Mouse (Mus musculus) kidney, adult 2 months (tissue): ENCODE results near the gene G6pc3. TPM values are rescaled to one million over a fixed set of nuclear protein-coding genes. Genes with fewer than 3 reads are reported as not detected.

Experiments
- DNase-seq: peaks from one replicate; pipeline ENCODE4 v3.0.0; 2021
- H3K27ac ChIP-seq: fragments of 200-500 bp; 2 replicates; pipeline ENCODE4 v1.5.1; 2012; ENCODE audit warnings: low read depth, low read length, control low read depth, inconsistent platforms; ENCODE audit not compliant: insufficient read depth
- H3K27me3 ChIP-seq: fragments of 200-500 bp; replicated peaks from 2 replicates; pipeline ENCODE4 v1.6.1; 2012; ENCODE audit warnings: mild to moderate bottlenecking, moderate library complexity, low read length, inconsistent platforms; ENCODE audit not compliant: control insufficient read depth, insufficient read depth
- H3K36me3 ChIP-seq: fragments of 200-500 bp; 2 replicates; pipeline ENCODE4 v1.6.1; 2012; ENCODE audit warnings: mild to moderate bottlenecking, moderate library complexity, low read length, inconsistent platforms; ENCODE audit not compliant: control insufficient read depth, insufficient read depth
- H3K4me1 ChIP-seq: fragments of 200-500 bp; 2 replicates; pipeline ENCODE4 v1.6.1; 2011; ENCODE audit warnings: low read length; ENCODE audit not compliant: control insufficient read depth, insufficient read depth
- H3K4me3 ChIP-seq: fragments of 200-500 bp; 2 replicates; pipeline ENCODE4 v1.5.1; 2011; ENCODE audit warnings: mild to moderate bottlenecking, low read depth, low read length, control low read depth; ENCODE audit not compliant: insufficient read depth
- CTCF ChIP-seq: fragments of 200-500 bp; conservative IDR thresholded peaks from 2 replicates; pipeline ENCODE4 v1.5.1; 2011; ENCODE audit warnings: low read depth, mild to moderate bottlenecking, control low read depth, low read length, moderate library complexity, mixed read lengths; ENCODE audit not compliant: insufficient read depth, insufficient read length
- POLR2A ChIP-seq: fragments of 200-500 bp; IDR thresholded peaks from one replicate; pipeline ENCODE4 v1.6.1; 2011; ENCODE audit warnings: low read depth, low read length, control low read depth
- WGBS: fragments of 180-500 bp; shearing (Covaris S2); methylation state at CpG from one replicate; pipeline ENCODE4 v1.1.7; 2018; 5-methylcytosine and 5-hydroxymethylcytosine counted together
- polyA plus RNA-seq: library from polyadenylated mRNA; depleted of rRNA; stranded (reverse); fragments of >200 nt; gene quantifications from 2 replicates; pipeline ENCODE4 v1.2.3, GENCODE M21; 2012

Gene G6pc3
- polyA plus RNA-seq, 1 experiment: 127 TPM

DNA sequence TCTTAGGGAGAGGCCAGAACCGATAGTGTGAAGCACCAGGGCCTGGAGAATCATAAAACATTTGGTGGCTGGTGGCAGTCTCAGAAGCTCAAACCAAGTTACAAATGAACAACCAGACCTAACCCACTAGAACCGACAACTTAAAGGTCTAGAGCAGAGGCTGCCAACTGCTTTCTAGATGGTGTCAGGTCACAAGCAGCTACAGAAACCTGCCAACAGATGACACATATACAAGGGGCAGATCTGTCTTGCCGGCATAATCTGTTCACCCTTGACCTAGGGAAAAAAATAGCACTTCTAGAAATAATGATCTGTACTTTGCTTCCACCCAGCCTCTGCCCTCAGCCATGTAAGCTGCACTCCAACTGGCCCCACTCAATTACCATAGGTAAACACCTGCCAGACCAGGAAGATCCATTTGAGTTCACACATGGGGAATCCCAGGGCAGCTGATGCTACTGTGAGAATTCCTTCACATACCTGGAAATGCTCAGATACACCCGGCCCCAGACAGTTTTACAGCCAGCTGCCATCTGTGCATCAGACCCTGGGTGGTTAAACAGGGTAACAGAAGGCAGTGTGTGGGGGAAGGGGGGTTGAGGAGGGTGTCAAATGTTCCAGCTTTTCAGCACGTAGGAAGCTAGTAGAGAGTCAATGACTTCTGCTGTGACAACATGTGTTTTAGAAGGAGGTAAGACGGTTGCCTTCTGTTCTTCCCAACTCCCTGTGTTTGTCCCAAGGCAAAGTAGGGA lies 23.3 kb upstream of the G6pc3 start:
- peaks cover 2% of the 10 kb centered on the region; the same call in 1 of the 2 replicates for H3K36me3 ChIP-seq
- 31% methylated on average over 6 of the region's 6 CpGs for WGBS
- DNase-seq: no peak

GRCm38 (mm10) chr11:102167539-102167938 lies 21.9 kb upstream of the G6pc3 start:
- Histone ChIP-seq H3K36me3 (no peaks in the 10 kb centered on the region; the same call in 1 of the 2 replicates), H3K27ac (no peak overlapping the region), H3K4me3 (no peak overlapping the region), H3K27me3 (no peaks in the 10 kb centered on the region), H3K4me1 (no peaks in the 10 kb centered on the region)
- no peak for DNase-seq
- WGBS: 81% methylated on average over 5 of the region's 5 CpGs
- TF ChIP-seq POLR2A: no peak
- TF ChIP-seq CTCF: no peak

More for the DNA sequence above, 23.3 kb upstream of the G6pc3 start:
- no peak overlapping the region for H3K27ac ChIP-seq
- H3K4me3 ChIP-seq: no peak overlapping the region
- TF ChIP-seq POLR2A: no peak
- TF ChIP-seq CTCF: no peak
- H3K27me3 ChIP-seq: no peaks in the 10 kb centered on the region
- no peaks in the 10 kb centered on the region for H3K4me1 ChIP-seq

DNA sequence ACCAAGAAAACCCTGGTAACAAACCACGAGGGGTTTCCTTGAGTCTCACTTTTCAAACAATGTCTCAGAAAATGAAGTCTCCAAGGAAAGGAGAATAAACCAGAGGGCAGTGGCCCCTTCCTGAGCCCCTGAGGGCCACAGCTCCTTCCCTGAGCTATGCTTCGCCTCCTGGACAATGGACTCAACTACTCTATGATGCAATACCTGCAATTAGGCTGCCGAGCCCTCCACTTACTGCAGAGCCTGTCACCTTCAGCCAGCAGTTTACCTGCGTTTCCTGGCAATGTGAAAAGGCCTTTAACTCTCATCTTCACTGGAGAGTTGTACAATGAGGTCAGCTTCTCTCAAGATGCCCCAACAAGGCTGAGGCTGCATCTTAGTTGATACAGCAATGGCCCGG lies 20.7 kb upstream of the G6pc3 start:
- H3K27ac ChIP-seq: no peak overlapping the region
- H3K4me3 ChIP-seq: no peak overlapping the region
- WGBS: 80% methylated on average over 5 of the region's 5 CpGs
- DNase-seq: no peak
- H3K4me1 ChIP-seq: no peaks in the 10 kb centered on the region
- no peaks in the 10 kb centered on the region; the same call in 1 of the 2 replicates for H3K36me3 ChIP-seq
- H3K27me3 ChIP-seq: no peaks in the 10 kb centered on the region
- TF ChIP-seq CTCF (no peak), POLR2A (no peak)

DNA sequence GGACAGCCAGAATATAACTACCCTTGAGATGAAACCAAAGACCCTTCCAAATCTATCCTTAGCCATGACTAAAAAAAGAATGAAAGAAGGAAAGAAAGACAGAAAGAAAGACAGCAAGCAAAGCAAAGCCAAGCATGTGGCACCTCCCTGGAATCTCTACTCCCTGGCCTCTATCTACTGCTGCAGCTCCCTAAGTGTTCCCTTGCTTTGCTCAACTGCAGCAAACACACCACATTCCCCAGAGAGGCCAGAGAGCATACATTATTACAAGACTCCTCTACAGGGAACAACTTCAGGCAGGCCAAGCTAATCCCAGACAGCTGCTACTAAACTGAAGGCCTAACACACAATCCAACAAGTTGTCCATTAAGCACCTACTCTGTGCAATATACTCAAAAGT lies 9.6 kb upstream of the G6pc3 start:
- peaks cover 2% of the 10 kb centered on the region for H3K36me3 ChIP-seq
- TF ChIP-seq CTCF: no peak
- no peak for TF ChIP-seq POLR2A
- H3K27ac ChIP-seq: no peak overlapping the region
- no peak overlapping the region for H3K4me3 ChIP-seq
- DNase-seq: no peak
- H3K27me3 ChIP-seq: no peaks in the 10 kb centered on the region
- peaks cover 12% of the 10 kb centered on the region for H3K4me1 ChIP-seq

DNA sequence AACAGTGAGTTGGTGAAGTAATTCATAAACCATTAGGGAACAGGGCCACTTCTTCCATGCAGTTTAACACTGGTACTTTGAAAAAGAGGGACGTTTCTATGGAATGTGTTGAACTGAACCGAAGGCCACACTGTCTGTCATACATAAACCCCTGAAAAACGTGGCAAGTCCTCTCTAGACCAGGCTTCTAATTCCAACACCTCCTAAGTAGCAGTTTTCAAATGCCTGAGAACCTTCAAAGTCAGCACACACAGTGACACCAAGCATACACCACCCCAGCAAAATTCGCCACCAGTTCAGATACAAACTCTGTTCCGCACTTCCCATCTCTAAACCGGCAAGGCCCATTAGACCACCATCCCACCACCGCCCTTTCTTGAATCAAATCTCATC lies 5.2 kb upstream of the G6pc3 start:
- H3K27ac ChIP-seq: peak overlapping the region; percentile 24
- H3K36me3 ChIP-seq: no peaks in the 10 kb centered on the region
- DNase-seq: no peak
- 2% methylated on average over 7 of the region's 7 CpGs for WGBS
- peaks cover 6% of the 10 kb centered on the region for H3K4me1 ChIP-seq
- TF ChIP-seq CTCF (no peak), POLR2A (no peak)
- H3K27me3 ChIP-seq: no peaks in the 10 kb centered on the region
- peak overlapping the region; percentile 89 for H3K4me3 ChIP-seq

DNA sequence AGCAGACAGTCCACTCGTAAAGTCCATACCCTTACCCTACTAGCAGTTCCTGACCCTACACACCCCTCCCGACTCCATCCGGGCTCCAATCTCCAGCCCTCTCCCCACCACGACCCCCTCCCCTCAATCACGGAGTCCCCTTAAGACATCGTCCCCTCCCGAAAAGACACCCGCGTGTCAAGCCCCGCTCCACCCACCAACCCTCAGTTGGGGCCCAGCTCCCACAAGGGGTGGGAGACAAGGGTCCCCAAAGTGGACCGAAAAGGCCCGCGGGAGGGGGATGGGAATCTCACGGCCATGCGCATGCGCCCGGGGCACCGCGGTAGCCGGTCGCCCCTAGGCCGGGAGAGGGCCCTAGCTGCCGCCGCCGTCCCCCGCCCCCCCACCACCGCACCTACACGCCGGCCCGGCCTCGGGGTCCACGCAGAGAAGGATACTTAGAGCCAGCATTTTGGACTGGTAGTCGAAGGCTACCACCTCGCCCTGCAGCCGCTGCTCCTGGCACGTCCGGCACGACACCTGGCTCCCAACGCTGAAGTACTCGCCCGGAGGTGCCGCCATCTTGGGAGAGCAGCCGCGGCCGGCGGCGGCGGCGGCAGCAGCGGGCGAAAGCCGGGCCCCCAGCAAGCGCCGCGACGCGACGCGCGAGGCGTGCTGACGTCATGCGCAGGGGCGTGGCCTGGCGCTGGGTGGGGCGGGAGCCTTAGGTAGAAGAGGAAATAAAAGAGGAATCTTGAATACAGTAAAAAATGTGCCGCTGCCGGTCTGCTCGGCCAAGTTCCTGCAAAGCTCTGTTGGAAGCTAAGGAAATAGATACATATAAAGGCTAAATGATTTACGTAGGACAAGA lies 4.5 kb upstream of the G6pc3 start, which contains the start of gene Lsm12:
Gene Lsm12, minus strand, starts transcription at position 651 of the 850 bp plus-strand sequence.
- DNase-seq: peak; percentile 96
- H3K27me3 ChIP-seq: no peaks in the 10 kb centered on the region
- peak within 1 kb of the TSS; percentile 85 for H3K27ac ChIP-seq
- TF ChIP-seq POLR2A: no peak
- no peak for TF ChIP-seq CTCF
- WGBS: 1% methylated on average over 69 of the region's 70 CpGs
- peak within 1 kb of the TSS; percentile 89 for H3K4me3 ChIP-seq
- H3K36me3 ChIP-seq: no peaks in the 10 kb centered on the region
- H3K4me1 ChIP-seq: peaks cover 4% of the 10 kb centered on the region; the same call in 1 of the 2 replicates

DNA sequence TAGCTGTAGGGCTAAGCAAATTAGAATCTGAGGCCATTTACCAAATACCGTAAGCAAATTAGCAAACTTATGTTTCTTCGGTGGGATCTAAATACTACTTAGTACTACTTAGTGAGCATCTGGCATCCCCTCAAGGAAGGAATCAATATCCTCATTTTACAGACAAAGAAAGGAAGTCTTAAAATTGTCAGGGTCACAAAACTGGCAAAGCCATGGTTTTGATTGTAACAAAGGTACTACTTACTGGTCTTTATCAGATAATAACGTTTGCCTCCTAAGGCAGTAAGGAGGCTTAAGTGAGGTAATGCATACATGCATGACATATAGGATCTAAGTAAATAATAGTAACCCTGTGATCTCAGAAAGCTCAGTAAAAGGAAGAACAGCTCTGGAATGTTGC lies 3.7 kb upstream of the G6pc3 start:
- no peaks in the 10 kb centered on the region for H3K27me3 ChIP-seq
- no peak for DNase-seq
- peaks cover 4% of the 10 kb centered on the region; the same call in 1 of the 2 replicates for H3K4me1 ChIP-seq
- H3K36me3 ChIP-seq: no peaks in the 10 kb centered on the region
- no peak overlapping the region for H3K4me3 ChIP-seq
- no peak overlapping the region for H3K27ac ChIP-seq
- TF ChIP-seq CTCF: no peak
- WGBS: 27% methylated on average over 3 of the region's 3 CpGs
